Mouse (Mus musculus) hindbrain, embryonic 13.5 days (tissue): ENCODE data around the gene Gm13306. TPM values are rescaled to one million over a fixed set of nuclear protein-coding genes. Genes with fewer than 3 reads are reported as not detected.
"Not testable (repeated sequence)": the region's sequence is repeated elsewhere in the genome, so short reads cannot be mapped to it uniquely, and the experiment has no call there.

Experiments used
- ATAC-seq: fragments of 200-750 bp; cut with Nextera tagmentation; 2 replicates; pipeline ENCODE4 v1.8.0; 2017; ENCODE audit warnings: moderate TSS enrichment; ENCODE audit not compliant: low FRiP score
- H3K27ac ChIP-seq: fragments of 300-500 bp; sonication (generic); 2 replicates; pipeline ENCODE4 v1.5.1; 2015; ENCODE audit warnings: inconsistent platforms, mild to moderate bottlenecking, moderate library complexity
- H3K27me3 ChIP-seq: fragments of 300-500 bp; sonication (generic); 2 replicates; pipeline ENCODE4 v1.6.1; 2015; ENCODE audit warnings: mild to moderate bottlenecking, inconsistent platforms
- H3K36me3 ChIP-seq: fragments of 300-500 bp; sonication (generic); 2 replicates; pipeline ENCODE4 v1.6.1; 2015; ENCODE audit warnings: mild to moderate bottlenecking, inconsistent platforms
- H3K4me1 ChIP-seq: fragments of 300-500 bp; sonication (generic); replicated peaks from 2 replicates; pipeline ENCODE4 v1.6.1; 2015; ENCODE audit warnings: inconsistent platforms
- H3K4me2 ChIP-seq: fragments of 300-500 bp; sonication (generic); 2 replicates; pipeline ENCODE4 v1.6.1; 2015; ENCODE audit warnings: inconsistent platforms, mild to moderate bottlenecking, moderate library complexity
- H3K4me3 ChIP-seq: fragments of 300-500 bp; sonication (generic); 2 replicates; pipeline ENCODE4 v1.5.1; 2015; ENCODE audit warnings: mild to moderate bottlenecking, inconsistent platforms
- H3K9ac ChIP-seq: fragments of 300-500 bp; sonication (generic); 2 replicates; pipeline ENCODE4 v1.6.1; 2015; ENCODE audit warnings: mild to moderate bottlenecking, inconsistent platforms
- H3K9me3 ChIP-seq: fragments of 300-500 bp; sonication (generic); 2 replicates; pipeline ENCODE4 v1.6.1; 2016; ENCODE audit warnings: inconsistent platforms
- WGBS: fragments of 180-500 bp; shearing (Covaris S2); methylation state at CpG from one replicate; pipeline ENCODE4 v1.1.7; 2015; 5-methylcytosine and 5-hydroxymethylcytosine counted together
- polyA plus RNA-seq: library from polyadenylated mRNA; unstranded; fragments of >200 nt; fragmentation: Nextera tagmentation; extraction: Ambion mirVana; gene quantifications from 2 replicates; pipeline ENCODE4 v1.2.1, GENCODE M21; 2015

Gm13306 gene
- 1.3 and 1.4 TPM in 2 replicates for polyA plus RNA-seq

DNA sequence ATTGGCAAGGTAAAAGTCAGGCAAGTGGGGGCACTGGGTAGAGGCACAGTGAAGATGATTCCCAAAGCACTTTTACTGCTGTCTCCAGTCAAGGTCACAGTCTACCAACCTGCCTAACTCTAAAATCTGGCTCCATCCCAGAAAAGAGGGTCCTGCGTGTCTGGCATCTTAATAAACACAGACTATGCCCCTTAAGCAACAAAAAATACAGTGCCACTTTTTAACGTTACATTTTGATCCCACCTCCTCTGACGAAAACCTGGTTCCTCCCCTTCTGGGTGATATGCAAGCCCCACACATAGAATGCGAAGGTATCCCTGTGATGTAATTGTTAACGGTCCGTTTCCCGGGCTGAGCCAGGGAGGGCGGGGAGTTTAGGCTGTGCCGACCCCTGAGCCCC is at the start of gene Gm13306:
Gene Gm13306, plus strand, starts transcription at position 301 of the 400 bp plus-strand sequence.
- H3K9me3 ChIP-seq, H3K9ac ChIP-seq, H3K4me2 ChIP-seq, H3K4me3 ChIP-seq, H3K4me1 ChIP-seq, ATAC-seq, H3K27ac ChIP-seq, H3K27me3 ChIP-seq, H3K36me3 ChIP-seq: not testable (repeated sequence)
- WGBS, result no CpG with 5 or more reads among the region's 9 CpGs

DNA sequence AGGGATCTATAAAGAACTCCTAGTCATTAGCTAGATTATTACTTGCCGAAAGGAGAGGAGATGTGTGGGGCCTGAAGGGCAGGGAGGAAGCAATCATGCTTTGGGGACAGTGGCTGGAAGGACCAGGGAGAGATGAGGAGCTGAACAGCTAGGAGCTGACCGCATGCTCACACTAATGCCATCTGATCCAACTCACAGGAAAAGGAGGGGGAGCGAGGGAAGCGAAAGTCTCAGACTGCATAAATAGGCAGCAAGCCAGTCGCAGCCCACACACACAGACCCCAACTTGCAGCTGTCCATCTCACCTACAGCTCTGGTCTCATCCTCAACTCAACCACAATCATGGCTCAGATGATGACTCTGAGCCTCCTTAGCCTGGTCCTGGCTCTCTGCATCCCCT is 38.7 kb upstream of the Gm13306 start, which contains the start of gene Gm13304:
Gene Gm13304, plus strand, starts transcription at position 301 of the 400 bp plus-strand sequence.
- ATAC-seq, H3K4me1 ChIP-seq, H3K27me3 ChIP-seq, H3K9me3 ChIP-seq, H3K27ac ChIP-seq, H3K4me3 ChIP-seq, H3K4me2 ChIP-seq, H3K36me3 ChIP-seq, H3K9ac ChIP-seq: not testable (repeated sequence)
- no CpG with 5 or more reads among the region's 5 CpGs for WGBS

DNA sequence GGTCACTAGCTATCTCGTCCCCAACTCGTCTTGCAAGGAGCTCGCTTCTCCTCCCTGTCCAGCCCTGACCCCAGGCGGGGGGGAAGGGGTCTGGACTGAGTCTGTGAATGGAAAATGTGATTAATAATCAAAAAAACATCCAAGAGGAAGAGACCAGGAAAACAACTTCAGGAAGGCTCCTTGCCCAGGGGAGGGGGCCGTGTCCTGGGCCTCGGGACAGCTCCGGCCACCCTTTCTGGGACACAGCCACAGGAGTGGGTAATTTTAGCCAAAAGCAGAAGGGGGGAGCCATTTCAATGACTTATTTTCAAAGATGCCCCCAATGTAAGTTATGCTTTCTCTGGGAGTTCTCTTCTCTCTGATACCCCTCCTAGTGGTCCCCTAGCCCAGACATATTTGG is 15.3 kb downstream of the Gm13306 start, which contains the start of gene Gm13305:
Gene Gm13305, minus strand, starts transcription at position 101 of the 400 bp plus-strand sequence.
- H3K4me3 ChIP-seq, H3K4me1 ChIP-seq, H3K9ac ChIP-seq, ATAC-seq, H3K4me2 ChIP-seq, H3K27me3 ChIP-seq, H3K36me3 ChIP-seq, H3K9me3 ChIP-seq, H3K27ac ChIP-seq: not testable (repeated sequence)
- no CpG with 5 or more reads among the region's 7 CpGs for WGBS

DNA sequence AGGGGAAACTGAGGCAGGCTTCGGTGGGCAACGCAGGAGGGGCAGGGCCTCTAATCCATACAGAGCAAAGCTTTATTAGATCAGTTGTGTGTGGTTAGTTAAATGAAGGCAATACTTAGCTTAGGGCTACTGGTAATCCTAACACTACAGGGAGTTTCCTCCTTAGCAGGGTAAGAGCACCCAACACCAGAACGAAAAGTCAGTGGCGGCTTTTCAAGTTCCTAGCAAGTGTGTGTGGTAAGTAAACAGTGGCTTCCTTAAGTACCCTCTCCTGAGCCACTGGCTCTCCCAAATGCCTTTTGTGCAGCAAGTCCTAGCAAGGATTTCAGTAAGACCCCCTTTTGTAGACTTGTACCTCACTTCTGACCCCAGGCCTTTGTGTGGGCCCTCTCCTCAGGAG is 25.0 kb downstream of the Gm13306 start:
- H3K36me3 ChIP-seq, H3K4me1 ChIP-seq, H3K27me3 ChIP-seq, H3K4me2 ChIP-seq, H3K4me3 ChIP-seq, H3K9me3 ChIP-seq, H3K9ac ChIP-seq, H3K27ac ChIP-seq, ATAC-seq: not testable (repeated sequence)
- no CpG with 5 or more reads among the region's 4 CpGs for WGBS

DNA sequence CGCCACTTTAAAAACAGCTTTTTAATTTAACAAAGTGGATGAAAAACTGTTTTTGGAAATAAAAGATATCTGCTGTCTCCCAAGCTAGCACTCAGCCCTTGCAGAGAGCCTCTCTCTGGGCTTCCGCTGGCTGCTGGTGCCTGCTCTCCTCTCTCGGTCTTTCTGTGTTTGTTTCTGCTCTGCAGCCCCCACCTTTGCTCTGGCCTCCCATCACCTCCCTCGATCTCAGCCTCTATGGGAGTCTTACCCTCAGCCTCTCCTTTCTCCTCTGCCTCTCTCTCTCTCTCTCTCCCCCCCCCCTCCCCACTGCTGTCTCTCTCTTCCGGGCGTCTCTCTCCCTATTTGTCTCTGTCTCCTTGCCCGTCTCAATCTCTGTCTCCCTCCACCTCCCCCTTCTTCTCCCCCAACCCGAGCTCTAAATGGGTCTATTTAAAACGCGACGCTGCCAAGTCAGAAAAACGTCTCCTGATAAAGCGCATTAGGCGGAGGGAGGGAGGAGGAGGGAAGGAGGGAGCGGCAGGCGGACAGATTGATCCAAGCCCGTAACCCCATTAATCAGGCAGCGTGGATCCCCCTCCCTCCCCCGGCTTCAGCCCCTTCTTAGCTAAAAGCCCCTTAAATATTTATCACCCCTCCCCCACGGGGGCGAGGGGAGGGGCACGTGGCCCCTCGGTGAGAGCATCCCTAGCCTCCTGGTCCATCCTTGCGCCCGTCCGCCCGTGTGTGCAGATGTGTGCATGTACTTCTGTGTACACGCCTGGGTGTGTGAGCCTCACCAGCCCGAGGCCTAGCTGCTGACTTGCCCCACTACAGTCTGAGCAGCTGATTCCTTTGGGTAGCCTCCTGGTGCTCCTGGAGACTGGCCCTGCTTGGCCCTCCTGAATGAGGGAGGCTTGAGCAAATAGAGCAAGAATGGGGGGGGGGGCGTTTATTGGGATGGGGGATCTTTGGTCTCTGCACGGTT is 30.3 kb downstream of the Gm13306 start:
- not testable (repeated sequence) for H3K9ac ChIP-seq, H3K4me3 ChIP-seq, H3K4me1 ChIP-seq, H3K36me3 ChIP-seq, H3K27me3 ChIP-seq, H3K4me2 ChIP-seq, H3K27ac ChIP-seq, H3K9me3 ChIP-seq
- peak; percentile 66; the same call in 1 of the 2 replicates for ATAC-seq
- WGBS, result no CpG with 5 or more reads among the region's 31 CpGs

- not testable (repeated sequence) for H3K4me1 ChIP-seq, H3K9ac ChIP-seq, H3K4me3 ChIP-seq, H3K27me3 ChIP-seq, H3K9me3 ChIP-seq, H3K27ac ChIP-seq, H3K36me3 ChIP-seq, H3K4me2 ChIP-seq
- peak; percentile 57 for ATAC-seq
- no CpG with 5 or more reads among the region's 58 CpGs for WGBS
Observed at GRCm38 (mm10) chr4:42184324-42184979, 31.2 kb downstream of the Gm13306 start.

GRCm38 (mm10) chr4:42184980-42185372 is 31.7 kb downstream of the Gm13306 start:
- not testable (repeated sequence) for H3K9ac ChIP-seq, H3K4me1 ChIP-seq, H3K27me3 ChIP-seq, H3K36me3 ChIP-seq, H3K9me3 ChIP-seq, H3K4me2 ChIP-seq, H3K4me3 ChIP-seq, H3K27ac ChIP-seq
- ATAC-seq, result peak; percentile 57
- WGBS, result no CpG with 5 or more reads among the region's 25 CpGs

Other genes with a start within 250 kb of the Gm13306 start
- gene Gm21541, start 249.8 kb upstream of the Gm13306 start, polyA plus RNA-seq, result not detected in 2 replicates
- 7.8 and 10.6 TPM in 2 replicates for gene Gm20878, start 211.9 kb upstream of the Gm13306 start, polyA plus RNA-seq
- 0.87 and 0.92 TPM in 2 replicates for gene Fam205a4, start 187.4 kb upstream of the Gm13306 start, polyA plus RNA-seq
- gene Gm21093, start 118.7 kb upstream of the Gm13306 start, polyA plus RNA-seq, result 0.39 and 0.60 TPM in 2 replicates
- gene Gm3893, start 62.2 kb upstream of the Gm13306 start, polyA plus RNA-seq, result not detected in 2 replicates
- gene Gm13304, start 38.6 kb upstream of the Gm13306 start, polyA plus RNA-seq, result not detected in 2 replicates
- gene Gm13305, start 15.2 kb downstream of the Gm13306 start, polyA plus RNA-seq, result 0.60 TPM in 1 of 2 replicates, not detected in the other
- not detected in 2 replicates for gene Gm10600, start 87.2 kb downstream of the Gm13306 start, polyA plus RNA-seq
- not detected in 2 replicates for gene Ccl21b, start 102.3 kb downstream of the Gm13306 start, polyA plus RNA-seq
- gene Gm21953, start 140.8 kb downstream of the Gm13306 start, polyA plus RNA-seq, result not detected in 2 replicates
- gene Fam205a3, start 164.9 kb downstream of the Gm13306 start, polyA plus RNA-seq, result not detected in 2 replicates